Mouse (Mus musculus) kidney, embryonic 15.5 days (tissue): ENCODE measurements at regions not wholly inside any gene's neighbourhood (a gene's known extent, or its start where the extent isn't known, plus 50 kb on each side); places are given as distances from the start of the nearest gene placed in this dataset.

Experiments
- ATAC-seq: fragments of 200-750 bp; cut with Nextera tagmentation; replicated peaks from 2 replicates; pipeline ENCODE4 v1.8.0; 2017; ENCODE audit warnings: moderate TSS enrichment; ENCODE audit not compliant: low FRiP score
- H3K27ac ChIP-seq: fragments of 300-500 bp; sonication (generic); 2 replicates; pipeline ENCODE4 v1.5.1; 2015; ENCODE audit warnings: mild to moderate bottlenecking, inconsistent platforms
- H3K27me3 ChIP-seq: fragments of 300-500 bp; sonication (generic); 2 replicates; pipeline ENCODE4 v1.6.1; 2015; ENCODE audit warnings: inconsistent platforms
- H3K36me3 ChIP-seq: fragments of 300-500 bp; sonication (generic); 2 replicates; pipeline ENCODE4 v1.6.1; 2015; ENCODE audit warnings: inconsistent platforms
- H3K4me1 ChIP-seq: fragments of 300-500 bp; sonication (generic); 2 replicates; pipeline ENCODE4 v1.6.1; 2015; ENCODE audit warnings: inconsistent platforms
- H3K4me2 ChIP-seq: fragments of 300-500 bp; sonication (generic); 2 replicates; pipeline ENCODE4 v1.6.1; 2015; ENCODE audit warnings: moderate library complexity, mild to moderate bottlenecking, inconsistent platforms
- H3K4me3 ChIP-seq: fragments of 300-500 bp; sonication (generic); replicated peaks from 2 replicates; pipeline ENCODE4 v1.5.1; 2015; ENCODE audit warnings: mild to moderate bottlenecking, inconsistent platforms
- H3K9ac ChIP-seq: fragments of 300-500 bp; sonication (generic); 2 replicates; pipeline ENCODE4 v1.6.1; 2015; ENCODE audit warnings: mild to moderate bottlenecking, inconsistent platforms
- H3K9me3 ChIP-seq: fragments of 300-500 bp; sonication (generic); replicated peaks from 2 replicates; pipeline ENCODE4 v1.6.1; 2016; ENCODE audit warnings: inconsistent platforms
- WGBS: fragments of 180-500 bp; shearing (Covaris S2); methylation state at CpG from one replicate; pipeline ENCODE4 v1.1.7; 2015; ENCODE audit warnings: mixed read lengths; 5-methylcytosine and 5-hydroxymethylcytosine counted together

GRCm38 (mm10) chr13:99611715-99612494, 95.6 kb upstream of the Map1b start:
- no peak for ATAC-seq
- H3K27me3 ChIP-seq: no peaks in the 10 kb centered on the region
- no peaks in the 10 kb centered on the region for H3K9me3 ChIP-seq
- H3K36me3 ChIP-seq: no peaks in the 10 kb centered on the region
- no peak overlapping the region for H3K9ac ChIP-seq
- H3K27ac ChIP-seq: no peak overlapping the region
- H3K4me3 ChIP-seq: no peak overlapping the region
- no peaks in the 10 kb centered on the region for H3K4me1 ChIP-seq
- WGBS: 83% methylated on average over 18 of the region's 18 CpGs
- H3K4me2 ChIP-seq: no peak overlapping the region

- Histone ChIP-seq H3K36me3 (no peaks in the 10 kb centered on the region), H3K27ac (no peak overlapping the region), H3K9me3 (no peaks in the 10 kb centered on the region), H3K4me2 (no peak overlapping the region), H3K9ac (no peak overlapping the region), H3K27me3 (no peaks in the 10 kb centered on the region), H3K4me3 (no peak overlapping the region), H3K4me1 (no peaks in the 10 kb centered on the region)
- 68% methylated on average over 5 of the region's 5 CpGs for WGBS
- ATAC-seq: no peak
Measured at GRCm38 (mm10) chr13:99610498-99610897, 94.2 kb upstream of the Map1b start.

GRCm38 (mm10) chr13:99609151-99610146, 93.1 kb upstream of the Map1b start:
- Histone ChIP-seq H3K4me1 (no peaks in the 10 kb centered on the region), H3K9ac (no peak overlapping the region), H3K36me3 (no peaks in the 10 kb centered on the region), H3K9me3 (no peaks in the 10 kb centered on the region), H3K27me3 (no peaks in the 10 kb centered on the region), H3K27ac (no peak overlapping the region), H3K4me3 (no peak overlapping the region), H3K4me2 (no peak overlapping the region)
- ATAC-seq: no peak
- 57% methylated on average over 9 of the region's 9 CpGs for WGBS

- ATAC-seq: no peak
- H3K27me3 ChIP-seq: no peaks in the 10 kb centered on the region
- no peaks in the 10 kb centered on the region for H3K36me3 ChIP-seq
- H3K9ac ChIP-seq: no peak overlapping the region
- H3K4me2 ChIP-seq: no peak overlapping the region
- H3K27ac ChIP-seq: no peak overlapping the region
- no peak overlapping the region for H3K4me3 ChIP-seq
- no peaks in the 10 kb centered on the region for H3K4me1 ChIP-seq
- 41% methylated on average over 5 of the region's 5 CpGs for WGBS
- no peaks in the 10 kb centered on the region for H3K9me3 ChIP-seq
Measured at GRCm38 (mm10) chr13:99608591-99608990, 92.3 kb upstream of the Map1b start.

GRCm38 (mm10) chr13:99607208-99607607, 90.9 kb upstream of the Map1b start:
- no peak overlapping the region for H3K9ac ChIP-seq
- H3K27ac ChIP-seq: no peak overlapping the region
- H3K4me2 ChIP-seq: no peak overlapping the region
- 93% methylated on average over 6 of the region's 6 CpGs for WGBS
- no peaks in the 10 kb centered on the region for H3K9me3 ChIP-seq
- H3K36me3 ChIP-seq: no peaks in the 10 kb centered on the region
- no peak for ATAC-seq
- no peak overlapping the region for H3K4me3 ChIP-seq
- H3K27me3 ChIP-seq: no peaks in the 10 kb centered on the region
- H3K4me1 ChIP-seq: no peaks in the 10 kb centered on the region

GRCm38 (mm10) chr13:99606606-99606990, 90.3 kb upstream of the Map1b start:
- no peak overlapping the region for H3K4me3 ChIP-seq
- H3K9ac ChIP-seq: no peak overlapping the region
- H3K27ac ChIP-seq: no peak overlapping the region
- H3K4me1 ChIP-seq: no peaks in the 10 kb centered on the region
- no peaks in the 10 kb centered on the region for H3K9me3 ChIP-seq
- no peaks in the 10 kb centered on the region for H3K36me3 ChIP-seq
- H3K4me2 ChIP-seq: no peak overlapping the region
- ATAC-seq: no peak
- whole genome bisulfite sequencing: 42% methylated on average over 1 of the region's 1 CpGs
- no peaks in the 10 kb centered on the region for H3K27me3 ChIP-seq

GRCm38 (mm10) chr13:99605866-99606605, 89.7 kb upstream of the Map1b start:
- H3K4me3 ChIP-seq: no peak overlapping the region
- WGBS: 65% methylated on average over 2 of the region's 2 CpGs
- H3K9me3 ChIP-seq: no peaks in the 10 kb centered on the region
- no peaks in the 10 kb centered on the region for H3K36me3 ChIP-seq
- no peak overlapping the region for H3K27ac ChIP-seq
- H3K27me3 ChIP-seq: no peaks in the 10 kb centered on the region
- no peak overlapping the region for H3K4me2 ChIP-seq
- ATAC-seq: no peak
- H3K9ac ChIP-seq: no peak overlapping the region
- no peaks in the 10 kb centered on the region for H3K4me1 ChIP-seq

- H3K9me3 ChIP-seq: no peaks in the 10 kb centered on the region
- ATAC-seq: no peak
- peaks cover 6% of the 10 kb centered on the region for H3K27me3 ChIP-seq
- H3K9ac ChIP-seq: no peak overlapping the region
- H3K4me2 ChIP-seq: no peak overlapping the region
- WGBS: 73% methylated on average over 2 of the region's 2 CpGs
- H3K27ac ChIP-seq: no peak overlapping the region
- 0 out of 2 replicates have a peak, but pooled peaks cover under 1% of the 10 kb centered on the region for H3K4me1 ChIP-seq
- no peak overlapping the region for H3K4me3 ChIP-seq
- no peaks in the 10 kb centered on the region for H3K36me3 ChIP-seq
Measured at GRCm38 (mm10) chr13:99597891-99598290, 81.6 kb upstream of the Map1b start.

GRCm38 (mm10) chr13:99593846-99594813, 77.8 kb upstream of the Map1b start:
- H3K4me1 ChIP-seq: 0 out of 2 replicates have a peak, but pooled peaks cover 4% of the 10 kb centered on the region
- H3K9ac ChIP-seq: no peak overlapping the region
- peaks cover 6% of the 10 kb centered on the region for H3K27me3 ChIP-seq
- ATAC-seq: no peak
- H3K4me3 ChIP-seq: no peak overlapping the region
- no peaks in the 10 kb centered on the region for H3K36me3 ChIP-seq
- WGBS: 43% methylated on average over 17 of the region's 17 CpGs
- H3K9me3 ChIP-seq: no peaks in the 10 kb centered on the region
- H3K4me2 ChIP-seq: no peak overlapping the region
- H3K27ac ChIP-seq: no peak overlapping the region

- 61% methylated on average over 8 of the region's 8 CpGs for WGBS
- no peak for ATAC-seq
- H3K4me2 ChIP-seq: peak overlapping the region; percentile 38; the same call in 1 of the 2 replicates
Measured at GRCm38 (mm10) chr13:99593243-99593635, 76.9 kb upstream of the Map1b start.

More at GRCm38 (mm10) chr13:99593243-99593635, 76.9 kb upstream of the Map1b start:
- H3K4me3 ChIP-seq: no peak overlapping the region
- no peaks in the 10 kb centered on the region for H3K9me3 ChIP-seq
- H3K4me1 ChIP-seq: 0 out of 2 replicates have a peak, but pooled peaks cover 4% of the 10 kb centered on the region
- H3K27ac ChIP-seq: no peak overlapping the region
- H3K9ac ChIP-seq: no peak overlapping the region
- H3K36me3 ChIP-seq: no peaks in the 10 kb centered on the region
- H3K27me3 ChIP-seq: peaks cover 6% of the 10 kb centered on the region
